Mouse (Mus musculus): Measurements from ENCODE around the gene Serpinb2.
A peak's percentile ranks its signal among the peaks of the same experiment; 100 is the strongest.

Serpinb2 gene

GRCm38 (mm10) chr1:107511252-107511651 is at the start of gene Serpinb2:
TSS of gene Serpinb2 (plus strand) at chr1:107511423.
- no peak for DNase-seq (ENCODE audit: low spot score in 2 of 2)

- no peak for DNase-seq (ENCODE audit: low spot score in 2 of 2)
These were observed 31.3 kb upstream of the Serpinb2 start for GRCm38 (mm10) chr1:107479909-107480308.

- peak; percentile 66 to 82 for DNase-seq (ENCODE audit: low spot score in 2 of 2)
These were observed 29.8 kb upstream of the Serpinb2 start for GRCm38 (mm10) chr1:107481452-107481851.

GRCm38 (mm10) chr1:107489577-107489976 is 21.6 kb upstream of the Serpinb2 start:
- DNase-seq (ENCODE audit: low spot score in 2 of 2), result no peak

- no peak for DNase-seq (ENCODE audit: low spot score in 2 of 2)
These were observed 14.4 kb upstream of the Serpinb2 start for GRCm38 (mm10) chr1:107496789-107497188.

GRCm38 (mm10) chr1:107502025-107502424 is 9.2 kb upstream of the Serpinb2 start:
- DNase-seq (ENCODE audit: low spot score in 2 of 2), result no peak

GRCm38 (mm10) chr1:107503294-107503693 is 7.9 kb upstream of the Serpinb2 start:
- no peak for DNase-seq (ENCODE audit: low spot score in 2 of 2)

- DNase-seq (ENCODE audit: low spot score in 2 of 2), result no peak
These were observed 5.2 kb upstream of the Serpinb2 start for GRCm38 (mm10) chr1:107505898-107506562.

- DNase-seq (ENCODE audit: low spot score in 2 of 2), result no peak
These were observed 1.2 kb downstream of the Serpinb2 start for GRCm38 (mm10) chr1:107512194-107513138.

- DNase-seq (ENCODE audit: low spot score in 2 of 2), result no peak
These were observed 2.3 kb downstream of the Serpinb2 start for GRCm38 (mm10) chr1:107513530-107513929.

GRCm38 (mm10) chr1:107515839-107516498 is 4.7 kb downstream of the Serpinb2 start:
- no peak for DNase-seq (ENCODE audit: low spot score in 2 of 2)

- DNase-seq (ENCODE audit: low spot score in 2 of 2), result no peak
These were observed 14.4 kb downstream of the Serpinb2 start for GRCm38 (mm10) chr1:107525592-107525991.

- DNase-seq (ENCODE audit: low spot score in 2 of 2), result no peak
These were observed 17.3 kb downstream of the Serpinb2 start for GRCm38 (mm10) chr1:107528325-107529078.

- no peak for DNase-seq (ENCODE audit: low spot score in 2 of 2)
These were observed 18.3 kb downstream of the Serpinb2 start for GRCm38 (mm10) chr1:107529365-107530052.

GRCm38 (mm10) chr1:107533736-107534135 is 22.5 kb downstream of the Serpinb2 start:
- no peak for DNase-seq (ENCODE audit: low spot score in 2 of 2)

- no peak for DNase-seq (ENCODE audit: low spot score in 2 of 2)
These were observed 26.2 kb downstream of the Serpinb2 start for GRCm38 (mm10) chr1:107537435-107537834.

- DNase-seq (ENCODE audit: low spot score in 2 of 2), result no peak
These were observed 48.3 kb downstream of the Serpinb2 start for GRCm38 (mm10) chr1:107559494-107559893.

- DNase-seq (ENCODE audit: low spot score in 2 of 2), result no peak
These were observed 50.9 kb downstream of the Serpinb2 start for GRCm38 (mm10) chr1:107562110-107562509.

- DNase-seq (ENCODE audit: low spot score in 2 of 2), result no peak
These were observed 54.4 kb downstream of the Serpinb2 start for GRCm38 (mm10) chr1:107565644-107566043.

- DNase-seq (ENCODE audit: low spot score in 2 of 2), result no peak
These were observed 64.9 kb downstream of the Serpinb2 start for GRCm38 (mm10) chr1:107576094-107576493.

GRCm38 (mm10) chr1:107577514-107577913 is 66.3 kb downstream of the Serpinb2 start:
- DNase-seq (ENCODE audit: low spot score in 2 of 2), result no peak
